Mouse (Mus musculus) ES-Bruce4 (cell line): ENCODE data around the gene Itih3.

Experiments
- CTCF ChIP-seq: IDR thresholded peaks from one replicate; pipeline ENCODE4 v1.8.1; 2011; ENCODE audit warnings: low read depth, low read length
- EP300 ChIP-seq: IDR thresholded peaks from 2 replicates; pipeline ENCODE4 v1.6.1; 2011; ENCODE audit warnings: low read depth, low read length; ENCODE audit not compliant: insufficient read depth
- POLR2A ChIP-seq: IDR thresholded peaks from one replicate; pipeline ENCODE4 v1.8.1; 2011; ENCODE audit warnings: low read length; ENCODE audit not compliant: insufficient read depth

DNA sequence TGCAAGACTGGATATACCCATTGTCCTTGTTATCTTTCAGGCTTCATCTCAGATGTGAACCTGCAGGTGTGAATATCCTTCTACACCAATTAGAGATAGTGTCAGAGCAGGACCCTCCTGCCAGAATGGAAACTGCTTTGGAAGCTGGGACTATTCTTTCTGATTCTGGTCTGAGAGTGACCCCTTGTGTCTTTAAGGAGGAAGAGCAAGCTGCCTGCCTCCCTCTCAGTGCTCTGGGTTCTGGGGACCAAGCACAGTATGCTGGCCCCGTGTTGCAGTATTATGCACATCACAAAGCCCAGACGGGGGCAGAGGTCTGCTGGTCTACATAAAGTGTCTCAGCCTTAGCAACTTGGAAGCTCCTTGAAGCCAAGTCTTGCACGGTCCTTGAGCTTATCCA lies 58.2 kb downstream of the Itih3 start:
- TF ChIP-seq EP300 (no peak), POLR2A (no peak), CTCF (peak; percentile 43)
